Mouse (Mus musculus) embryonic stem cell, embryonic (primary cell): ENCODE results near the gene Abcf2.
"Not testable (repeated sequence)": the region's sequence is repeated elsewhere in the genome, so short reads cannot be mapped to it uniquely, and the experiment has no call there.

ENCODE experiments used
- CTCF ChIA-PET, 4 experiments: fragments of 300-600 bp in 2 of 4; fragments of 350-600 bp in 2 of 4; sonication (Branson Sonifier 250); formaldehyde crosslinking; loops; one replicate each; lab custom pipeline; 2022; ENCODE audit warnings: inconsistent platforms in 2 of 4; lab: Charles Lee
- POLR2A ChIA-PET, 4 experiments: fragments of 300-600 bp in 2 of 4; fragments of 350-600 bp in 2 of 4; sonication (Branson Sonifier 250); formaldehyde crosslinking; loops; one replicate each; lab custom pipeline; 2022; ENCODE audit warnings: antibody characterized with exemption in 4 of 4, inconsistent platforms in 1 of 4; lab: Charles Lee

Gene Abcf2

DNA sequence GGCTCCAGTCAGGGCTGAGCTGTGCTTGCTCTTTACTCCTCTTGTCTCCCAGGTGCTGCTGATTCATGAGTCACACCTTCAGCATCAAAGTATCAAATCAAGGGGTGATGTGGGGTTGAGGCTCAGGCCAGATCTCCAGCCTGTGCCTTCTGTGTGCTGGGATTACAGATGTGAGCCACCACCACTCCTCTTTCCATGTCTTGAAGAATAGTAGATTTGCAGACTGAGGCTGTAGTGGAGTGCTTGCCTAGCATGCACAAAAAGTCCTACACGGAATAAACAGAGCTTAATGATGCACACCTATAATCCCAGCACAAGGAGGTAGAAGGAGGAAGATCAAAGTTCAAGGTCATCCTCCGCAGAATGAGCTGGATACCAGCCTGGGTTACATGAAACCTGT lies 20.6 kb downstream of the Abcf2 start, which contains the start of gene 4931409K22Rik:
Gene 4931409K22Rik, minus strand, starts transcription at position 101 of the 400 bp plus-strand sequence.
- POLR2A ChIA-PET = interaction anchor here (0.6 to 1.9 kb wide), 4 partner anchors 17 to 718 kb away, joined by 3 to 8 read pairs (median 3); partner anchors contain the start of gene Abcf2 (in 1 of the 4)
- CTCF ChIA-PET = interaction anchor here in 2 of 4 experiments (1.0 to 1.4 kb wide), 2 partner anchors 73 kb away, joined by 3 read pairs; no protein-coding TSS in a partner anchor

DNA sequence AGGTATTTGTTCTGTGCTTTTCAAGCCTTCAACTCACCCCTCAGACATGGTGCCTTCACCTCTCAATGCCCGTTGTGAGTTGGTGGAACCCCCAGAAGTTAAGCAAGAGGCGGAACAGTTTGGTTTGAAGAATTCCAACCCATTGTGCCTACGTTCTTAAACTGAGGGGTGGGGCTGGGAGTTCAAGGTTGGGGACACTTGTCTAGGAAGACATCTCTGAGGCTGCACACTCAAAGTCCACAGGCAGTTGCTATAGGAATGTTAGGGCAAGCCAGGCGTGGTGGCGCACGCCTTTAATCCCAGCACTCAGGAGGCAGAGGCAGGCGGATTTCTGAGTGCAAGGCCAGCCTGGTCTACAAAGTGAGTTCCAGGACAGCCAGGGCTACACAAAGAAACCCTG lies 21.9 kb downstream of the Abcf2 start:
- CTCF ChIA-PET = not testable (repeated sequence)
- POLR2A ChIA-PET = interaction anchor here in 1 of 4 experiments (0.6 kb wide), 1 partner anchor 17 kb away, joined by 3 read pairs; no protein-coding TSS in a partner anchor

DNA sequence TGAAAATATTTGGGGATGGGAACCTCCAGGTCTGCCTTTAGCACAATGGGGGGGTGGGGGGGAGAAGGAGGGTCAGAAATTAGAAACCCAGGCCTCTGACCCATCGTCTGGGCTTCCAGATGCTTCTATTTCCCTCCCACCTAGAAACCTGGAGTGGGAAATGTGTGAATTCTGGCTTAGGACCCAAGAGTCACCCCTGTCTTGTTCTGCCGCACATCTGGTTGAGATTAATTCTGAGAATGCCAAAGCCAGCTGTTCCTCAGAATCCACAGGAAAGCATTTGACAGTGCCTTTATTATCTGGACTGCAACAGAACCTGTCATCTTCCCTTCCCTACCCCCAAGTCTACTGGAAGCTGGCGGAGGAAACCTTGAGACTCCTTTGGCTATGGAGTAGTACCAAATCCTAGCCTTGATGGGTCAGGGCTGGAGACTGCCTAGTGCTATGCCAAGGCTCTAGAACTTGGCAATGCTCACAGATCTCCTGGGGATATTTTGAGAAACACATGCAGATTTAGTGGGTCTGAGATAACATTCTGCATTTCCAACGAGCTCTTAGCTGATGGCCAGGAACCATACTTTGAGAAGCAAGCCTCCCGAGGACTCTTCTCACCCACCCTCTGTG lies 23.5 kb downstream of the Abcf2 start:
- ChIA-PET POLR2A (interaction anchor here in 2 of 4 experiments (0.6 to 1.6 kb wide), 5 partner anchors 10 to 304 kb away, joined by 3 to 5 read pairs (median 4); partner anchors contain the start of gene Nos3 (in 1 of the 2)), CTCF (interaction anchor here in 1 of 4 experiments (0.6 to 1.6 kb wide), 3 partner anchors 24 to 239 kb away, joined by 4 to 8 read pairs (median 5); no protein-coding TSS in a partner anchor)

- ChIA-PET CTCF (interaction anchor here in 2 of 4 experiments (0.8 to 1.3 kb wide), 4 partner anchors 10 to 68 kb away, joined by 3 to 4 read pairs (median 3); no protein-coding TSS in a partner anchor), POLR2A (interaction anchor here in 1 of 4 experiments (0.7 to 1.5 kb wide), 4 partner anchors 10 to 134 kb away, joined by 3 to 5 read pairs (median 3); partner anchors contain the start of gene Nub1)
These were observed 26.0 kb downstream of the Abcf2 start for GRCm38 (mm10) chr5:24551317-24551688.

DNA sequence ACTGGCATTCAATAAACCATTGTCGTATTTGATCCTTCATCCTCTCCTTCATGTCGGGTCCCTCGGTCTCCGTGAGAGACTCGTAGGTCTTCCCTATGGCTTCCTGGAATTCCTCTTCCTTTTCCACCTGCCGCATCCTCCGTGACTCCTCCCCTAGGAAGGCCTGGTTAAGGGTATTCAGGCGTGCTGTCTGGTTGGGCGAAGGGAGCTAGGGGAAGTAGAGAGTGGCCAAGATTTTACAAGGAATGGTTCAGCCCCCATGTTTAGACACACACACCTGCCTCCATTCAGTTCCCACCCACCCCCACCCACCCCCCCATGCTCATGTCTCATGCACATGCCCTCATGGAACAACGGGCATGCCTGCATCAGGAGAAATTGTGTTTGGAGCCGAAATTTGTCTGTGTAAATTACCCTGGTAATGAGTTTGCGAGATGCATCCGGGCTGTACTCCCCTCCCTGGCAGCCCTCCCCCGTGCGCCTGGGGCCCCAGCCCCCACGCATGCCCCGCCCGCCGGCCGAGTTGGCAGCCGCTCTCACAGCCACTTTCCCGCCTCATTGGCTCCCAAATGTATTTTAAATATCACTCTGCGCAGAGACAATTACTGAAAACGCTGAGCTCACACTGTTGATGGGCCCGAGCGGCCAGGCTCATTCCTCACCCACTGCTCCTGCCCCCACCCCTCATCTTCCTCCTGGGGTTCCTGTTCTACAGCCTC lies 26.5 kb downstream of the Abcf2 start:
- ChIA-PET CTCF (interaction anchor here in 3 of 4 experiments (0.6 to 1.3 kb wide), 5 partner anchors 9 to 67 kb away, joined by 3 to 4 read pairs (median 3); no protein-coding TSS in a partner anchor), POLR2A (interaction anchor here in 2 of 4 experiments (0.6 to 1.5 kb wide), 6 partner anchors 11 to 135 kb away, joined by 3 to 5 read pairs (median 3); partner anchors contain the start of gene Nub1 (in 1 of the 2))

- CTCF ChIA-PET = no interaction called here
- POLR2A ChIA-PET = interaction anchor here in 1 of 4 experiments (1.8 kb wide), 1 partner anchor 10 kb away, joined by 6 read pairs; no protein-coding TSS in a partner anchor
These were observed 34.6 kb downstream of the Abcf2 start for GRCm38 (mm10) chr5:24542643-24543042.

DNA sequence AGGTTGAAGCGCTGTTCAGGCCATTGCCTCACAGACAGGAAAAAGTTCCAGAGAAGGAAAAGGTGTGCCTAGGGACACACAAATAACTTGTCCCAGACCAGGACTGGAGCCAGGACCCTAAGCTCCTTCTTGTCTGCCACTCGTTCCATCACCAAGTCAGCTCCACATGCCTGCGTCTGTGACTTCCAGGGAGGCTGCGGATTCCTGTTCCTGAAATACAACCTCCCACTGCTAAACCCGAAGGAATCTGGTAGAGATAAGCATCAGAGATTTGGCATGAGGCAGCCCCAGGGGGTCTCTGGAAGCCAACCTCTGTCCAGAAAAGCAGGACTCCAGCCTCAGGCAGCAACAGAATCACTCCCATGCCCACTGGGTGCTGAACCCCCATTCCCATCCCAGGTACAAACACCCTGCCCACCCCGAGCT lies 36.1 kb downstream of the Abcf2 start:
- ChIA-PET CTCF (interaction anchor here in 2 of 4 experiments (1.1 to 2.2 kb wide), 3 partner anchors 8 to 11 kb away, joined by 3 to 9 read pairs (median 4); no protein-coding TSS in a partner anchor), POLR2A (interaction anchor here in 2 of 4 experiments (0.6 to 1.8 kb wide), 6 partner anchors 8 to 782 kb away, joined by 3 to 6 read pairs (median 3); partner anchors contain the start of gene Nub1 (in 1 of the 2))

DNA sequence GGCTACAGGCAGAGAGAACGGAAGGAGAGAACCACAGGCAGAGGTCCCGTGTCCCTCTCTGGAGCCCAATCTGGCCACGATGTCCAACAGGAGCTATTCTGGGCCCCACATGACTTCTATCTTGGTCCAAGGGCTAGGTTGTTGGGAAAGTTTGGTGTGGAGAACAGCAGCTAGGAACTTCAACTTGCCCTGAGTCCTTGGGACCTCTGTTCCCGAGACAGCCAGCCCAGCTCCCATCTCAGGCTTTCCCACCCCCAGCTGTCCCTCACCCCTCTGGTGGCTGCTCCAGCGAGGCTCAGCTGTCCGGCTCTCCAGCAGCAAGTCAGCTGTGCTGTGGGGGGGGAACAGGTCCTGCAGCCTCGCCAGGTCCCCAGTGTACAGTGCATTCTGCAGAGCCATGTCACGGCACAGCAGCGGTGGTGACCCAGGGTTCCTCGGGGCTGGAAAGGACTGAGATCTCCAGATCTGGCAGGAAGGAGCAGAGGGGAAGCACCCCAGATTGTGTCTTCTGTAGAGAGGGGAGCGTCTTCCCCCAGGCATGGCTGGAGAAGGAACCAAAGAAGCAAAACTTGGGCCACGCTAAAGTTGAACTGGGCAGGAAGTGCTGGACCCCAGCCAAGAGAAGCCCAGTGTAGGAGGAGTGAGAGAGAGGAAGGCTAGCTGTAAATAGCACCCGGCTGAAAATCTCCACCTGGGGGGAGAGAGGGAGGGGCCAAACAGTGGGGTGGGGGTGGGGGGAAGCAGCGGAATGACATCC lies 36.7 kb downstream of the Abcf2 start, which contains the start of gene Asb10:
Gene Asb10, minus strand, starts transcription at position 592 of the 757 bp plus-strand sequence.
- ChIA-PET POLR2A (interaction anchor here in 3 of 4 experiments (0.6 to 2.1 kb wide), 12 partner anchors 8 to 1139 kb away, joined by 3 to 6 read pairs (median 3); partner anchors contain the start of genes Abcf2 (in 1 of the 3) and Nub1 (in 1 of the 3)), CTCF (interaction anchor here in 2 of 4 experiments (0.8 to 2.2 kb wide), 3 partner anchors 10 to 23 kb away, joined by 3 to 9 read pairs (median 4); no protein-coding TSS in a partner anchor)

- ChIA-PET POLR2A (interaction anchor here in 3 of 4 experiments (0.6 to 2.9 kb wide), 10 partner anchors 10 to 1138 kb away, joined by 3 to 8 read pairs (median 4); partner anchors contain the start of genes Abcf2 (in 2 of the 3) and Nub1 (in 1 of the 3)), CTCF (interaction anchor here in 3 of 4 experiments (0.6 to 2.2 kb wide), 4 partner anchors 9 to 90 kb away, joined by 3 to 9 read pairs (median 4); no protein-coding TSS in a partner anchor)
These were observed 37.5 kb downstream of the Abcf2 start for GRCm38 (mm10) chr5:24539571-24540296.

GRCm38 (mm10) chr5:24537618-24538017 lies 39.6 kb downstream of the Abcf2 start:
- POLR2A ChIA-PET = interaction anchor here in 2 of 4 experiments (0.6 to 2.9 kb wide), 3 partner anchors 14 to 216 kb away, joined by 3 to 8 read pairs (median 3); partner anchors contain the start of gene Abcf2 (in 1 of the 2)
- CTCF ChIA-PET = interaction anchor here in 2 of 4 experiments (0.5 to 2.2 kb wide), 5 partner anchors 27 to 121 kb away, joined by 3 to 9 read pairs (median 4); no protein-coding TSS in a partner anchor

- ChIA-PET POLR2A (interaction anchor here in 2 of 4 experiments (0.7 to 2.9 kb wide), 3 partner anchors 10 to 67 kb away, joined by 3 to 8 read pairs (median 3); partner anchors contain the start of genes Abcf2 (in 1 of the 2) and Gbx1 (in 1 of the 2)), CTCF (interaction anchor here in 1 of 4 experiments (1.4 to 2.2 kb wide), 2 partner anchors 26 to 53 kb away, joined by 5 to 9 read pairs; no protein-coding TSS in a partner anchor)
These were observed 40.8 kb downstream of the Abcf2 start for GRCm38 (mm10) chr5:24536511-24536910.

- POLR2A ChIA-PET = no interaction called here
- CTCF ChIA-PET = no interaction called here
These were observed 41.5 kb downstream of the Abcf2 start for GRCm38 (mm10) chr5:24535731-24536130.

GRCm38 (mm10) chr5:24534292-24534691 lies 43.0 kb downstream of the Abcf2 start:
- POLR2A ChIA-PET = interaction anchor here in 3 of 4 experiments (0.9 to 2.2 kb wide), 8 partner anchors 10 to 173 kb away, joined by 3 to 6 read pairs (median 3); partner anchors contain the start of gene Abcf2 (in 1 of the 3)
- CTCF ChIA-PET = interaction anchor here in 3 of 4 experiments (0.6 to 1.6 kb wide), 8 partner anchors 18 to 118 kb away, joined by 3 to 7 read pairs (median 4); no protein-coding TSS in a partner anchor

GRCm38 (mm10) chr5:24533391-24533790 lies 43.9 kb downstream of the Abcf2 start:
- ChIA-PET POLR2A (interaction anchor here (0.6 to 2.2 kb wide), 15 partner anchors 8 to 690 kb away, joined by 3 to 6 read pairs (median 3); partner anchors contain the start of genes Abcf2 (in 2 of the 4) and Nub1 (in 1 of the 4)), CTCF (interaction anchor here in 3 of 4 experiments (0.6 to 2.3 kb wide), 19 partner anchors 8 to 1117 kb away, joined by 3 to 20 read pairs (median 4); no protein-coding TSS in a partner anchor)

DNA sequence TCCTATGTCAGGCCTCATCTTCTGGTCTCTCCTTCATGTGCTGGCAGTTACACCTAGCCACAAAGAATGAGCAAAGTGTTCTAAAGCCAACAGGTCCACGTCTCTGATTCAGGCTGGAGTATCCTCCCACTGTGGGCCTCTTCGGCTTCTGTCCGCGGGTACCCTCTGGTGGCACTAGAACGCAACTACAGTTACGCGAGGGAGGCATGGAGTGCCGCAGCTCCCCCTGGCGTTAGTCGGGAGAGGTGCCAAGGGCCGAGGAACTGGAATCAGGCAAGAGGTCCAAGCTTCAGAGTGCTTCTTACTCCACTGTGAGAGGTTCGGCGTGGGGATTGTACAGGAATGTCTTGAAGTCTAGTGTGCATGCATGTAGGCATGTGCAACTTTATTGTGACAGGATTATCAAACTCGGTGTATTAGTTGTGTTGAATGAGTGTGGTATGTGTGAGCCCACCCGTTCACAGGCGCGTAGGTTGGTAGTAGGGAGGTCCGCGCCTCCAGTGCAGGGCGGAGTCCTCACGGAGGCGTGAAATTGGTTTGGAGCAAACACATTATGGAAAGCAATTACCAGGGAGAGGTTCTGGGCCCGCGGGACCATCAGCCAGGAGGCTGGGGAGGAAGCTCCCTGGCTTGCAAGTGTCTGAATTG lies 47.1 kb downstream of the Abcf2 start:
- ChIA-PET POLR2A (interaction anchor here in 2 of 4 experiments (1.0 to 2.1 kb wide), 7 partner anchors 9 to 155 kb away, joined by 4 to 5 read pairs (median 4); partner anchors contain the start of genes Abcf2 (in 1 of the 2), Asb10 (in 1 of the 2), Chpf2 (in 1 of the 2) and Nub1 (in 1 of the 2)), CTCF (interaction anchor here (0.6 to 3.0 kb wide), 64 partner anchors 9 to 480 kb away, joined by 3 to 39 read pairs (median 4); partner anchors contain the start of genes Abcf2 (in 1 of the 4), Asb10 (in 1 of the 4), Nub1 (in 1 of the 4) and Tmub1 (in 1 of the 4))
